Mouse (Mus musculus): ENCODE measurements around the gene Cyb5r3. TPM values are rescaled to one million over a fixed set of nuclear protein-coding genes. Genes with fewer than 3 reads are reported as not detected.
A peak's percentile ranks its signal among the peaks of the same experiment; 100 is the strongest.

Gene Cyb5r3
- total RNA-seq, 2 experiments from 2014 or later: 97.2 to 109 TPM

DNA sequence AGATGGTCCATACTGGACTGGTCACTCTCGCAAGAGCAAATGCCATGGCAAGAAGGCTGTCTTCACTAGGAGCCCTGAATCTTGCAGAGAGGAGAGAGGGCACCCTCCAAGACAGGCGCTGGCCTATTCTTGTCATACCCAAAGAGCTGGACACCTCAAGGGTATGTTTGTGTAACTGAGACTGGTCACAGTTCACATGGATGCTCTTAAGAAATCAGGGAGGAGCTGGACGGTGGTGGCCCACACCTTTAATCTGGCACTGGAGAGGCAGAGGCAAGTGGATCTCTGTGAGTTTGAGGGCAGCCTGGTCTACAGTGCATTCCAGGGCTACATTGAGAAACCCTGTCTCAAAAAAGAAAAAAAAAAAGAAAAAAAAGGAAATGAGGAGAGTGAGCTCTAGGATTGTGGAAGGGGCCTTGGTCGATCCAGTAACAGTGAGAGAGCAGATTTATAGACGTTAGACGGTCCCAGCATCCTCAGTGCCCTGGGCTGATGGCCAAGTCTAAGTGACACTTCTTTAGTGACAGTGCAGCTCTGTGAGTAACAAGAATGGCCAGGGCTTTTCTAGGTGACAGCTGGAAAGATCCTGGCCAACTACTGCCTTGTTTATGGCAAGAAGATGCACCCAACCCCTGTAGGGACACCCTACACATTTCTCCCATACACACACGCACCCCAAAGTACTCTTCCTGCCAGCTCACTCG, 1.3 kb downstream of the Cyb5r3 start:
- peak in 1 of 2 experiments; percentile 46 for DNase-seq
- intact Hi-C loops (cut with DNase I): loop anchor here (5.0 kb wide), 3 partner anchors 36 to 126 kb away; partner anchors contain the start of gene Rrp7a

GRCm38 (mm10) chr15:83169772-83170722, 2.3 kb downstream of the Cyb5r3 start:
- intact Hi-C loops (cut with DNase I): loop anchor here (5.0 kb wide), 3 partner anchors 37 to 127 kb away; partner anchors contain the start of gene Rrp7a
- DNase-seq: peak; percentile 60 to 64

GRCm38 (mm10) chr15:83168875-83169771, 3.3 kb downstream of the Cyb5r3 start:
- intact Hi-C loops (cut with DNase I): no loop called here

GRCm38 (mm10) chr15:83168311-83168710, 4.1 kb downstream of the Cyb5r3 start:
- DNase-seq: no peak
- intact Hi-C loops (cut with DNase I): no loop called here

More at GRCm38 (mm10) chr15:83168875-83169771, 3.3 kb downstream of the Cyb5r3 start:
- DNase-seq: no peak

- intact Hi-C loops (cut with DNase I): no loop called here
- no peak for DNase-seq
Measured at GRCm38 (mm10) chr15:83167550-83168065, 4.8 kb downstream of the Cyb5r3 start.

DNA sequence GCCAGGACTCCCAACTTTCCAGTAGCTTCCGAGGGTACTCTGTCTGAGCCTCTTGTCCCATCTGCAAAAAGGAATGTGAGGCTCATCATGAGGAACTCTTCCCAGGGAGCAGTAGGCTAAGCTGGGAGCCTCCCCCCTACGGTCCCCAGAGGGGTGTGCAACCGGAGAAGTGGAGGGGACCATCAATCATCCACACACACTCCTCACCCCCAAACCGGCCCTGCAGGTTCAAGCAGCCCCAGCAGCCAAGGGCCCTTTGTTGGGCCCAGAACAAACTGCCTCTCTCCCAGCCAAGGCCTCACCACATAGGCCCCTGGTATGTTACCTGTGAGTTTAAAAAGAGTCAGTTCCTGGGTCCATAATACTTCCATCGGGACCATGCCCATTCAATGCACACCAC, 5.3 kb downstream of the Cyb5r3 start:
- no peak for DNase-seq
- intact Hi-C loops (cut with DNase I): no loop called here

- DNase-seq: peak; percentile 43 to 57
- intact Hi-C loops (cut with DNase I): no loop called here
Measured at GRCm38 (mm10) chr15:83166642-83167041, 5.8 kb downstream of the Cyb5r3 start.

GRCm38 (mm10) chr15:83165526-83166315, 6.7 kb downstream of the Cyb5r3 start:
- DNase-seq: no peak
- intact Hi-C loops (cut with DNase I): no loop called here

GRCm38 (mm10) chr15:83164971-83165471, 7.4 kb downstream of the Cyb5r3 start:
- intact Hi-C loops (cut with DNase I): no loop called here
- DNase-seq: peak; percentile 76 to 77

- no peak for DNase-seq
- intact Hi-C loops (cut with DNase I): no loop called here
Measured at GRCm38 (mm10) chr15:83162818-83163485, 9.4 kb downstream of the Cyb5r3 start.

DNA sequence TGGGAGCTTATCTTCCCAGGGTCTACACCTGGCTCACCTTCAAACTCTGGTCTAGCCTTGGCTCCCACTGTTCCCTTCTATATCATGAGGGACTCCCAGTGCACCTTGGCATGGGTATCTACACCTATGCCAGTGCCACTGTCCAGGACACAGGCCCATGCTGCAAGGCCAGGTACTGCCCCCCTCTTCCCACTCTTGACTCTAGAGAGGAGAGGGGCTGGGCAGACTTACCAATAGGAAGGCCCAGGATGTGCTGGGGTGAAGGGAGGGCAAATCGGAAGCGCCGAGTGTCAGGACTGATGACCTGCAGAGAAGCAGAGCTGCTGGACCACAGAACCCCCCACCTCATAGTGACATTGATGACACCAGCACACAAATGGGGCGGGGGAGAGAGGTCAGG, 10.4 kb downstream of the Cyb5r3 start:
- DNase-seq: no peak
- intact Hi-C loops (cut with DNase I): no loop called here

- intact Hi-C loops (cut with DNase I): no loop called here
- no peak for DNase-seq
Measured at GRCm38 (mm10) chr15:83161062-83161748, 11.2 kb downstream of the Cyb5r3 start.

GRCm38 (mm10) chr15:83160561-83160960, 11.8 kb downstream of the Cyb5r3 start:
- intact Hi-C loops (cut with DNase I): no loop called here
- no peak for DNase-seq

- peak in 1 of 2 experiments; percentile 69 for DNase-seq
- intact Hi-C loops (cut with DNase I): loop anchor here (5.0 kb wide), 1 partner anchor 357 kb away; no protein-coding TSS in a partner anchor
Measured at GRCm38 (mm10) chr15:83159823-83160222, 12.6 kb downstream of the Cyb5r3 start.

GRCm38 (mm10) chr15:83158587-83159160, 13.7 kb downstream of the Cyb5r3 start:
- DNase-seq: no peak
- intact Hi-C loops (cut with DNase I): loop anchor here (5.0 kb wide), 1 partner anchor 359 kb away; no protein-coding TSS in a partner anchor

DNA sequence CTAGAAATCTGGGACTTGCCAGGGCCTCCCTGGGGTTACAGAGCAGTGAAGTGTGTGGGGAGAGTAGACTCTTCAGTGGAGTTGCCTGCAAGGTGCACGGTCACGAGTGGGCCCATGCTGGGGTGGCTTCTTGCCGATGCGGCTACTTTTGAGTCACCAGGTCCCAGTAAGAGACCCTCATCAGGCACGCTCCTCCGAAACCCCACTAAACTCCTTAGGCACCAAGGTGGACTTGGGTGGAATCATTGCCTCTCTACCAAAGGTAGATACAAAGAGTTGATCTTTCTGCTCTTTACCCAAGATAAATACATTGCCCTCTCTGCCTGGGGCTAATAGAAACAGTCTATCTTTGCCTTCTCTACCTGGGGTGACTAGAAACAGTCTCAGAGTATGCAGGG, 14.7 kb downstream of the Cyb5r3 start:
- no peak for DNase-seq
- intact Hi-C loops (cut with DNase I): loop anchor here (1.0 to 5.0 kb wide), 2 partner anchors 50 to 360 kb away; no protein-coding TSS in a partner anchor

Measured in heart, postnatal 14 days (tissue).